Mouse (Mus musculus): ENCODE data around the gene Gtpbp1. TPM values are rescaled to one million over a fixed set of nuclear protein-coding genes. Genes with fewer than 3 reads are reported as not detected.

Gtpbp1 gene
- polyA plus RNA-seq, 1 experiment: 42.7 TPM

- Histone ChIP-seq H3K27ac (ENCODE audit: control insufficient read depth, insufficient read depth, low read depth, low read length) (no peak overlapping the region), H3K27me3 (ENCODE audit: control insufficient read depth, insufficient read depth, low read length) (no peaks in the 10 kb centered on the region), H3K36me3 (ENCODE audit: control insufficient read depth, insufficient read depth, low read length) (no peaks in the 10 kb centered on the region), H3K4me1 (ENCODE audit: control insufficient read depth, insufficient read depth, low read length) (no peaks in the 10 kb centered on the region), H3K4me3 (ENCODE audit: control insufficient read depth, low read depth, low read length) (no peak overlapping the region)
- TF ChIP-seq CTCF (IDR thresholded peaks at IDR 0.05; ENCODE audit: control insufficient read depth, insufficient read depth, insufficient replicate concordance, low read depth, low read length) (no peak), POLR2A (IDR thresholded peaks at IDR 0.05; ENCODE audit: control insufficient read depth, low read depth, low read length) (no peak)
Measured at GRCm38 (mm10) chr15:79753420-79753752, 62.7 kb downstream of the Gtpbp1 start.

GRCm38 (mm10) chr15:79753873-79754272 is 63.2 kb downstream of the Gtpbp1 start:
- TF ChIP-seq POLR2A (IDR thresholded peaks at IDR 0.05; ENCODE audit: control insufficient read depth, low read depth, low read length) (no peak), CTCF (IDR thresholded peaks at IDR 0.05; ENCODE audit: control insufficient read depth, insufficient read depth, insufficient replicate concordance, low read depth, low read length) (no peak)
- no peaks in the 10 kb centered on the region for H3K27me3 ChIP-seq (ENCODE audit: control insufficient read depth, insufficient read depth, low read length)
- H3K27ac ChIP-seq (ENCODE audit: control insufficient read depth, insufficient read depth, low read depth, low read length): no peak overlapping the region
- no peaks in the 10 kb centered on the region for H3K4me1 ChIP-seq (ENCODE audit: control insufficient read depth, insufficient read depth, low read length)
- H3K4me3 ChIP-seq (ENCODE audit: control insufficient read depth, low read depth, low read length): no peak overlapping the region
- no peaks in the 10 kb centered on the region for H3K36me3 ChIP-seq (ENCODE audit: control insufficient read depth, insufficient read depth, low read length)

- no peaks in the 10 kb centered on the region for H3K4me1 ChIP-seq (ENCODE audit: control insufficient read depth, insufficient read depth, low read length)
- H3K27me3 ChIP-seq (ENCODE audit: control insufficient read depth, insufficient read depth, low read length): no peaks in the 10 kb centered on the region
- TF ChIP-seq CTCF (IDR thresholded peaks at IDR 0.05; ENCODE audit: control insufficient read depth, insufficient read depth, insufficient replicate concordance, low read depth, low read length) (no peak), POLR2A (IDR thresholded peaks at IDR 0.05; ENCODE audit: control insufficient read depth, low read depth, low read length) (no peak)
- H3K36me3 ChIP-seq (ENCODE audit: control insufficient read depth, insufficient read depth, low read length): no peaks in the 10 kb centered on the region
- H3K4me3 ChIP-seq (ENCODE audit: control insufficient read depth, low read depth, low read length): no peak overlapping the region
- H3K27ac ChIP-seq (ENCODE audit: control insufficient read depth, insufficient read depth, low read depth, low read length): no peak overlapping the region
Measured at GRCm38 (mm10) chr15:79755176-79755575, 64.5 kb downstream of the Gtpbp1 start.

GRCm38 (mm10) chr15:79755977-79756625 is 65.5 kb downstream of the Gtpbp1 start:
- Histone ChIP-seq H3K4me1 (ENCODE audit: control insufficient read depth, insufficient read depth, low read length) (no peaks in the 10 kb centered on the region), H3K36me3 (ENCODE audit: control insufficient read depth, insufficient read depth, low read length) (no peaks in the 10 kb centered on the region), H3K4me3 (ENCODE audit: control insufficient read depth, low read depth, low read length) (no peak overlapping the region), H3K27me3 (ENCODE audit: control insufficient read depth, insufficient read depth, low read length) (no peaks in the 10 kb centered on the region), H3K27ac (ENCODE audit: control insufficient read depth, insufficient read depth, low read depth, low read length) (no peak overlapping the region)
- TF ChIP-seq CTCF (IDR thresholded peaks at IDR 0.05; ENCODE audit: control insufficient read depth, insufficient read depth, insufficient replicate concordance, low read depth, low read length): no peak
- no peak for TF ChIP-seq POLR2A (IDR thresholded peaks at IDR 0.05; ENCODE audit: control insufficient read depth, low read depth, low read length)

- Histone ChIP-seq H3K4me3 (ENCODE audit: control insufficient read depth, low read depth, low read length) (no peak overlapping the region), H3K27me3 (ENCODE audit: control insufficient read depth, insufficient read depth, low read length) (no peaks in the 10 kb centered on the region), H3K27ac (ENCODE audit: control insufficient read depth, insufficient read depth, low read depth, low read length) (no peak overlapping the region), H3K36me3 (ENCODE audit: control insufficient read depth, insufficient read depth, low read length) (no peaks in the 10 kb centered on the region), H3K4me1 (ENCODE audit: control insufficient read depth, insufficient read depth, low read length) (no peaks in the 10 kb centered on the region)
- TF ChIP-seq CTCF (IDR thresholded peaks at IDR 0.05; ENCODE audit: control insufficient read depth, insufficient read depth, insufficient replicate concordance, low read depth, low read length): no peak
- no peak for TF ChIP-seq POLR2A (IDR thresholded peaks at IDR 0.05; ENCODE audit: control insufficient read depth, low read depth, low read length)
Measured at GRCm38 (mm10) chr15:79757118-79757517, 66.5 kb downstream of the Gtpbp1 start.

- H3K36me3 ChIP-seq (ENCODE audit: control insufficient read depth, insufficient read depth, low read length): peaks cover 1% of the 10 kb centered on the region; the same call in 1 of the 2 replicates
- H3K4me1 ChIP-seq (ENCODE audit: control insufficient read depth, insufficient read depth, low read length): no peaks in the 10 kb centered on the region; the same call in 1 of the 2 replicates
- no peak overlapping the region for H3K4me3 ChIP-seq (ENCODE audit: control insufficient read depth, low read depth, low read length)
- no peak overlapping the region for H3K27ac ChIP-seq (ENCODE audit: control insufficient read depth, insufficient read depth, low read depth, low read length)
- H3K27me3 ChIP-seq (ENCODE audit: control insufficient read depth, insufficient read depth, low read length): no peaks in the 10 kb centered on the region
- no peak for TF ChIP-seq CTCF (IDR thresholded peaks at IDR 0.05; ENCODE audit: control insufficient read depth, insufficient read depth, insufficient replicate concordance, low read depth, low read length)
- TF ChIP-seq POLR2A (IDR thresholded peaks at IDR 0.05; ENCODE audit: control insufficient read depth, low read depth, low read length): no peak
Measured at GRCm38 (mm10) chr15:79760956-79761355, 70.3 kb downstream of the Gtpbp1 start.

- Histone ChIP-seq H3K4me3 (ENCODE audit: control insufficient read depth, low read depth, low read length) (no peak overlapping the region), H3K4me1 (ENCODE audit: control insufficient read depth, insufficient read depth, low read length) (peaks cover 2% of the 10 kb centered on the region), H3K27me3 (ENCODE audit: control insufficient read depth, insufficient read depth, low read length) (no peaks in the 10 kb centered on the region), H3K27ac (ENCODE audit: control insufficient read depth, insufficient read depth, low read depth, low read length) (no peak overlapping the region), H3K36me3 (ENCODE audit: control insufficient read depth, insufficient read depth, low read length) (peaks cover 1% of the 10 kb centered on the region; the same call in 1 of the 2 replicates)
- no peak for TF ChIP-seq CTCF (IDR thresholded peaks at IDR 0.05; ENCODE audit: control insufficient read depth, insufficient read depth, insufficient replicate concordance, low read depth, low read length)
- no peak for TF ChIP-seq POLR2A (IDR thresholded peaks at IDR 0.05; ENCODE audit: control insufficient read depth, low read depth, low read length)
Measured at GRCm38 (mm10) chr15:79763001-79763400, 72.4 kb downstream of the Gtpbp1 start.
